Mouse (Mus musculus) midbrain, embryonic 12.5 days (tissue): ENCODE data around the gene St8sia1. TPM values are rescaled to one million over a fixed set of nuclear protein-coding genes. Genes with fewer than 3 reads are reported as not detected.

Experiments
- ATAC-seq: fragments of 200-750 bp; cut with Nextera tagmentation; 2 replicates; pipeline ENCODE4 v1.8.0; 2017; ENCODE audit warnings: low read depth, moderate TSS enrichment, moderate library complexity; ENCODE audit not compliant: low FRiP score
- H3K27ac ChIP-seq: fragments of 300-500 bp; sonication (generic); replicated peaks from 2 replicates; pipeline ENCODE4 v1.5.1; 2016; ENCODE audit warnings: mild to moderate bottlenecking
- H3K27me3 ChIP-seq: fragments of 300-500 bp; sonication (generic); 2 replicates; pipeline ENCODE4 v1.6.1; 2016; ENCODE audit warnings: mild to moderate bottlenecking
- H3K36me3 ChIP-seq: fragments of 300-500 bp; sonication (generic); 2 replicates; pipeline ENCODE4 v1.6.1; 2016
- H3K4me1 ChIP-seq: fragments of 300-500 bp; sonication (generic); 2 replicates; pipeline ENCODE4 v1.6.1; 2016
- H3K4me2 ChIP-seq: fragments of 300-500 bp; sonication (generic); replicated peaks from 2 replicates; pipeline ENCODE4 v1.6.1; 2016; ENCODE audit warnings: mild to moderate bottlenecking, moderate library complexity
- H3K4me3 ChIP-seq: fragments of 300-500 bp; sonication (generic); 2 replicates; pipeline ENCODE4 v1.5.1; 2016; ENCODE audit warnings: mild to moderate bottlenecking
- H3K9ac ChIP-seq: fragments of 300-500 bp; sonication (generic); replicated peaks from 2 replicates; pipeline ENCODE4 v1.6.1; 2016; ENCODE audit warnings: mild to moderate bottlenecking, moderate library complexity
- H3K9me3 ChIP-seq: fragments of 300-500 bp; sonication (generic); 2 replicates; pipeline ENCODE4 v1.6.1; 2016; ENCODE audit warnings: mild to moderate bottlenecking
- WGBS: fragments of 180-500 bp; shearing (Covaris S2); methylation state at CpG from one replicate; pipeline ENCODE4 v1.1.7; 2016; 5-methylcytosine and 5-hydroxymethylcytosine counted together
- polyA plus RNA-seq: library from polyadenylated mRNA; unstranded; fragments of >200 nt; fragmentation: Nextera tagmentation; extraction: Ambion mirVana; gene quantifications from 2 replicates; pipeline ENCODE4 v1.2.1, GENCODE M21; 2016

St8sia1 gene
- polyA plus RNA-seq, 1 experiment from 2014 or later: 7.9 TPM

- H3K36me3 ChIP-seq: no peaks in the 10 kb centered on the region
- H3K9me3 ChIP-seq: no peaks in the 10 kb centered on the region
- no peak overlapping the region for H3K4me2 ChIP-seq
- no peak overlapping the region for H3K9ac ChIP-seq
- no peak overlapping the region for H3K4me3 ChIP-seq
- H3K4me1 ChIP-seq: no peaks in the 10 kb centered on the region
- no peak for ATAC-seq
- H3K27me3 ChIP-seq: no peaks in the 10 kb centered on the region
- WGBS: 90% methylated on average over 7 of the region's 7 CpGs
- no peak overlapping the region for H3K27ac ChIP-seq
Measured at GRCm38 (mm10) chr6:142973289-142973688, 9.0 kb upstream of the St8sia1 start.

- Histone ChIP-seq H3K4me1 (no peaks in the 10 kb centered on the region), H3K4me2 (no peak overlapping the region), H3K9me3 (no peaks in the 10 kb centered on the region), H3K27me3 (no peaks in the 10 kb centered on the region), H3K27ac (no peak overlapping the region), H3K36me3 (no peaks in the 10 kb centered on the region), H3K4me3 (no peak overlapping the region), H3K9ac (no peak overlapping the region)
- 65% methylated on average over 2 of the region's 2 CpGs for WGBS
- no peak for ATAC-seq
Measured at GRCm38 (mm10) chr6:142972205-142972604, 8.0 kb upstream of the St8sia1 start.

- 96% methylated on average over 1 of the region's 1 CpGs for WGBS
- no peak overlapping the region for H3K4me2 ChIP-seq
- no peaks in the 10 kb centered on the region for H3K27me3 ChIP-seq
- no peak for ATAC-seq
- no peaks in the 10 kb centered on the region for H3K9me3 ChIP-seq
- peaks cover 12% of the 10 kb centered on the region for H3K4me1 ChIP-seq
- H3K4me3 ChIP-seq: no peak overlapping the region
- H3K9ac ChIP-seq: no peak overlapping the region
- no peaks in the 10 kb centered on the region for H3K36me3 ChIP-seq
- no peak overlapping the region for H3K27ac ChIP-seq
Measured at GRCm38 (mm10) chr6:142967407-142967806, 3.2 kb upstream of the St8sia1 start.

GRCm38 (mm10) chr6:142964531-142965385 lies 506 bp upstream of the St8sia1 start:
- Histone ChIP-seq H3K36me3 (no peaks in the 10 kb centered on the region), H3K4me3 (peak overlapping the region; percentile 77), H3K9ac (peak overlapping the region; percentile 89), H3K4me2 (peak overlapping the region; percentile 81), H3K27ac (peak overlapping the region; percentile 95), H3K4me1 (peaks cover 14% of the 10 kb centered on the region), H3K27me3 (no peaks in the 10 kb centered on the region), H3K9me3 (no peaks in the 10 kb centered on the region)
- peak; percentile 85 for ATAC-seq
- WGBS: under 1% methylated on average over 39 of the region's 39 CpGs

GRCm38 (mm10) chr6:142963480-142964075 lies 674 bp downstream of the St8sia1 start:
- Histone ChIP-seq H3K9ac (peak overlapping the region; percentile 89), H3K27me3 (no peaks in the 10 kb centered on the region), H3K36me3 (no peaks in the 10 kb centered on the region), H3K27ac (peak overlapping the region; percentile 95), H3K4me1 (peaks cover 14% of the 10 kb centered on the region), H3K9me3 (no peaks in the 10 kb centered on the region), H3K4me3 (peak overlapping the region; percentile 77), H3K4me2 (peak overlapping the region; percentile 81)
- WGBS: 25% methylated on average over 30 of the region's 30 CpGs
- peak; percentile 31 for ATAC-seq

GRCm38 (mm10) chr6:142962881-142963280 lies 1.4 kb downstream of the St8sia1 start:
- peaks cover 14% of the 10 kb centered on the region for H3K4me1 ChIP-seq
- ATAC-seq: no peak
- no peaks in the 10 kb centered on the region; the same call in 1 of the 2 replicates for H3K36me3 ChIP-seq
- no peaks in the 10 kb centered on the region for H3K27me3 ChIP-seq
- no peaks in the 10 kb centered on the region for H3K9me3 ChIP-seq
- 89% methylated on average over 14 of the region's 14 CpGs for WGBS
- H3K9ac ChIP-seq: no peak overlapping the region
- peak overlapping the region; percentile 81 for H3K4me2 ChIP-seq
- H3K27ac ChIP-seq: no peak overlapping the region
- peak overlapping the region; percentile 77 for H3K4me3 ChIP-seq

GRCm38 (mm10) chr6:142962476-142962875 lies 1.8 kb downstream of the St8sia1 start:
- H3K27ac ChIP-seq: no peak overlapping the region
- H3K9ac ChIP-seq: no peak overlapping the region
- H3K9me3 ChIP-seq: no peaks in the 10 kb centered on the region
- ATAC-seq: no peak
- H3K4me1 ChIP-seq: peaks cover 14% of the 10 kb centered on the region
- H3K4me3 ChIP-seq: peak overlapping the region; percentile 77
- no peaks in the 10 kb centered on the region; the same call in 1 of the 2 replicates for H3K36me3 ChIP-seq
- 79% methylated on average over 10 of the region's 10 CpGs for WGBS
- peak overlapping the region; percentile 81 for H3K4me2 ChIP-seq
- no peaks in the 10 kb centered on the region for H3K27me3 ChIP-seq

- H3K9me3 ChIP-seq: no peaks in the 10 kb centered on the region
- ATAC-seq: no peak
- peaks cover 14% of the 10 kb centered on the region for H3K4me1 ChIP-seq
- no peak overlapping the region for H3K27ac ChIP-seq
- peak overlapping the region; percentile 81 for H3K4me2 ChIP-seq
- no peaks in the 10 kb centered on the region; the same call in 1 of the 2 replicates for H3K36me3 ChIP-seq
- H3K9ac ChIP-seq: no peak overlapping the region
- H3K4me3 ChIP-seq: peak overlapping the region; percentile 77
- no peaks in the 10 kb centered on the region for H3K27me3 ChIP-seq
- WGBS: 81% methylated on average over 9 of the region's 9 CpGs
Measured at GRCm38 (mm10) chr6:142961721-142962455, 2.4 kb downstream of the St8sia1 start.

GRCm38 (mm10) chr6:142956556-142956955 lies 7.7 kb downstream of the St8sia1 start:
- Histone ChIP-seq H3K4me3 (no peak overlapping the region), H3K4me1 (no peaks in the 10 kb centered on the region), H3K36me3 (no peaks in the 10 kb centered on the region; the same call in 1 of the 2 replicates), H3K9me3 (no peaks in the 10 kb centered on the region), H3K4me2 (no peak overlapping the region), H3K27ac (no peak overlapping the region), H3K27me3 (no peaks in the 10 kb centered on the region), H3K9ac (no peak overlapping the region)
- no peak for ATAC-seq
- WGBS: 90% methylated on average over 4 of the region's 4 CpGs

- no peaks in the 10 kb centered on the region for H3K27me3 ChIP-seq
- H3K4me2 ChIP-seq: no peak overlapping the region
- H3K9ac ChIP-seq: no peak overlapping the region
- no peak overlapping the region for H3K4me3 ChIP-seq
- no peaks in the 10 kb centered on the region; the same call in 1 of the 2 replicates for H3K36me3 ChIP-seq
- H3K4me1 ChIP-seq: no peaks in the 10 kb centered on the region
- no peaks in the 10 kb centered on the region for H3K9me3 ChIP-seq
- no peak overlapping the region for H3K27ac ChIP-seq
- 93% methylated on average over 3 of the region's 3 CpGs for WGBS
- no peak for ATAC-seq
Measured at GRCm38 (mm10) chr6:142955281-142955680, 9.0 kb downstream of the St8sia1 start.

- no peak overlapping the region for H3K9ac ChIP-seq
- ATAC-seq: no peak
Measured at GRCm38 (mm10) chr6:142953189-142953588, 11.1 kb downstream of the St8sia1 start.

More at GRCm38 (mm10) chr6:142953189-142953588, 11.1 kb downstream of the St8sia1 start:
- Histone ChIP-seq H3K9me3 (no peaks in the 10 kb centered on the region), H3K4me3 (no peak overlapping the region), H3K27me3 (no peaks in the 10 kb centered on the region), H3K4me1 (no peaks in the 10 kb centered on the region), H3K36me3 (no peaks in the 10 kb centered on the region; the same call in 1 of the 2 replicates), H3K4me2 (no peak overlapping the region), H3K27ac (no peak overlapping the region)
